Mouse (Mus musculus) lung, postnatal 0 days (tissue): ENCODE results near the gene Zdhhc14.

Experiments
- CTCF ChIP-seq: IDR thresholded peaks from 2 replicates; pipeline ENCODE4 v1.5.1; 2016; ENCODE audit warnings: antibody characterized with exemption, mild to moderate bottlenecking
- EP300 ChIP-seq: IDR thresholded peaks from 2 replicates; pipeline ENCODE4 v1.6.1; 2016; ENCODE audit warnings: antibody characterized with exemption, mild to moderate bottlenecking, control low read depth

- TF ChIP-seq CTCF, result no peak
- no peak for TF ChIP-seq EP300
Observed at GRCm38 (mm10) chr17:5723601-5724189, 231.3 kb downstream of the Zdhhc14 start.
